Mouse (Mus musculus) hindbrain, postnatal 0 days (tissue): ENCODE results near the gene Sorbs1. TPM values are rescaled to one million over a fixed set of nuclear protein-coding genes. Genes with fewer than 3 reads are reported as not detected.
A peak's percentile ranks its signal among the peaks of the same experiment; 100 is the strongest.

Source experiments
- ATAC-seq: fragments of 200-750 bp; cut with Nextera tagmentation; 2 replicates; pipeline ENCODE4 v1.8.0; 2017; ENCODE audit warnings: mild to moderate bottlenecking, moderate TSS enrichment, moderate library complexity
- DNase-seq: peaks from one replicate; pipeline ENCODE4 v3.0.0-alpha.2; 2015; ENCODE audit warnings: low spot score
- H3K27ac ChIP-seq: fragments of 300-500 bp; sonication (generic); 2 replicates; pipeline ENCODE4 v1.5.1; 2014; ENCODE audit warnings: mild to moderate bottlenecking
- H3K27me3 ChIP-seq: fragments of 300-500 bp; sonication (generic); 2 replicates; pipeline ENCODE4 v1.6.1; 2014; ENCODE audit warnings: low read length, mixed read lengths; ENCODE audit not compliant: insufficient read depth
- H3K36me3 ChIP-seq: fragments of 300-500 bp; sonication (generic); 2 replicates; pipeline ENCODE4 v1.6.1; 2014; ENCODE audit warnings: low read length, mixed read lengths; ENCODE audit not compliant: insufficient read depth
- H3K4me1 ChIP-seq: fragments of 300-500 bp; sonication (generic); 2 replicates; pipeline ENCODE4 v1.6.1; 2014; ENCODE audit warnings: antibody characterized with exemption, low read length, mixed read lengths; ENCODE audit not compliant: insufficient read depth
- H3K4me2 ChIP-seq: fragments of 300-500 bp; sonication (generic); 2 replicates; pipeline ENCODE4 v1.6.1; 2014; ENCODE audit warnings: low read depth, mild to moderate bottlenecking, low read length, moderate library complexity, mixed read lengths
- H3K4me3 ChIP-seq: fragments of 300-500 bp; sonication (generic); 2 replicates; pipeline ENCODE4 v1.5.1; 2014; ENCODE audit warnings: low read length
- H3K9ac ChIP-seq: fragments of 300-500 bp; sonication (generic); replicated peaks from 2 replicates; pipeline ENCODE4 v1.6.1; 2014; ENCODE audit warnings: mild to moderate bottlenecking, low read length, moderate library complexity, mixed read lengths
- H3K9me3 ChIP-seq: fragments of 300-500 bp; sonication (generic); 2 replicates; pipeline ENCODE4 v1.6.1; 2016; ENCODE audit warnings: low read length, mixed read lengths
- CTCF ChIP-seq: IDR thresholded peaks from 2 replicates; pipeline ENCODE4 v1.5.1; 2016; ENCODE audit warnings: antibody characterized with exemption, control low read depth, low read depth
- WGBS: fragments of 180-500 bp; shearing (Covaris S2); extraction: QIAGEN DNeasy Blood & Tissue Kit; methylation state at CpG from one replicate; pipeline ENCODE4 v1.1.7; 2014; 5-methylcytosine and 5-hydroxymethylcytosine counted together
- polyA plus RNA-seq: library from polyadenylated mRNA; unstranded; fragments of >200 nt; fragmentation: Nextera tagmentation; extraction: Ambion mirVana; gene quantifications from 2 replicates; pipeline ENCODE4 v1.2.1, GENCODE M21; 2015
- total RNA-seq: library from RNA; depleted of rRNA; stranded (reverse); fragments of >200 nt; gene quantifications from 2 replicates; pipeline ENCODE4 v1.2.3, GENCODE M21; 2014

Sorbs1 gene
- total and polyA plus RNA-seq, 2 experiments from 2014 or later = 52.4 to 70.4 TPM

- H3K27ac ChIP-seq = peak overlapping the region; percentile 63; the same call in 1 of the 2 replicates
Observed at GRCm38 (mm10) chr19:40426103-40426960, 87.2 kb downstream of the Sorbs1 start.

GRCm38 (mm10) chr19:40425326-40425725 lies 88.3 kb downstream of the Sorbs1 start:
- TF ChIP-seq CTCF = no peak
- Histone ChIP-seq H3K4me3 (no peak overlapping the region), H3K4me1 (0 out of 2 replicates have a peak, but pooled peaks cover 9% of the 10 kb centered on the region), H3K27ac (peak overlapping the region; percentile 63; the same call in 1 of the 2 replicates), H3K9ac (no peak overlapping the region), H3K36me3 (no peaks in the 10 kb centered on the region), H3K9me3 (no peaks in the 10 kb centered on the region), H3K27me3 (no peaks in the 10 kb centered on the region), H3K4me2 (no peak overlapping the region)
- ATAC-seq = no peak
- WGBS = 36% methylated on average over 5 of the region's 5 CpGs
- DNase-seq = no peak

More at GRCm38 (mm10) chr19:40426103-40426960, 87.2 kb downstream of the Sorbs1 start:
- TF ChIP-seq CTCF = no peak
- no peak overlapping the region for H3K4me3 ChIP-seq
- no peak overlapping the region for H3K9ac ChIP-seq
- no peak overlapping the region for H3K4me2 ChIP-seq
- peak; percentile 66 for DNase-seq
- no peaks in the 10 kb centered on the region for H3K36me3 ChIP-seq
- H3K9me3 ChIP-seq = no peaks in the 10 kb centered on the region
- 0 out of 2 replicates have a peak, but pooled peaks cover 9% of the 10 kb centered on the region for H3K4me1 ChIP-seq
- WGBS = 73% methylated on average over 16 of the region's 16 CpGs
- H3K27me3 ChIP-seq = no peaks in the 10 kb centered on the region
- peak; percentile 79; the same call in 1 of the 2 replicates for ATAC-seq

- no peak overlapping the region for H3K9ac ChIP-seq
- H3K27ac ChIP-seq = peak overlapping the region; percentile 20; the same call in 1 of the 2 replicates
- no peaks in the 10 kb centered on the region for H3K9me3 ChIP-seq
- no peak for TF ChIP-seq CTCF
- H3K36me3 ChIP-seq = no peaks in the 10 kb centered on the region
- H3K4me1 ChIP-seq = 0 out of 2 replicates have a peak, but pooled peaks cover 4% of the 10 kb centered on the region
- 31% methylated on average over 7 of the region's 7 CpGs for WGBS
- no peak overlapping the region for H3K4me2 ChIP-seq
- DNase-seq (no peak), ATAC-seq (0 out of 2 replicates have a peak, but pooled peaks have one; percentile 55)
- H3K27me3 ChIP-seq = no peaks in the 10 kb centered on the region
- no peak overlapping the region for H3K4me3 ChIP-seq
Observed at GRCm38 (mm10) chr19:40421037-40421436, 92.5 kb downstream of the Sorbs1 start.

GRCm38 (mm10) chr19:40419315-40419714 lies 94.3 kb downstream of the Sorbs1 start:
- ATAC-seq = no peak
- WGBS = 76% methylated on average over 7 of the region's 7 CpGs
- Histone ChIP-seq H3K27ac (no peak overlapping the region), H3K4me1 (no peaks in the 10 kb centered on the region; the same call in 1 of the 2 replicates), H3K27me3 (no peaks in the 10 kb centered on the region), H3K9ac (no peak overlapping the region), H3K36me3 (no peaks in the 10 kb centered on the region), H3K4me2 (no peak overlapping the region), H3K4me3 (no peak overlapping the region), H3K9me3 (no peaks in the 10 kb centered on the region)
- no peak for DNase-seq
- no peak for TF ChIP-seq CTCF

- no peak for TF ChIP-seq CTCF
- Histone ChIP-seq H3K9me3 (no peaks in the 10 kb centered on the region), H3K36me3 (no peaks in the 10 kb centered on the region), H3K4me3 (no peak overlapping the region), H3K27me3 (no peaks in the 10 kb centered on the region), H3K4me1 (no peaks in the 10 kb centered on the region; the same call in 1 of the 2 replicates), H3K4me2 (no peak overlapping the region), H3K27ac (no peak overlapping the region; the same call in 1 of the 2 replicates), H3K9ac (no peak overlapping the region)
- DNase-seq (no peak), ATAC-seq (no peak)
- WGBS = 67% methylated on average over 8 of the region's 8 CpGs
Observed at GRCm38 (mm10) chr19:40417155-40417821, 96.3 kb downstream of the Sorbs1 start.

GRCm38 (mm10) chr19:40415725-40416124 lies 97.9 kb downstream of the Sorbs1 start:
- DNase-seq (no peak), ATAC-seq (no peak)
- no peak overlapping the region for H3K4me2 ChIP-seq
- no peaks in the 10 kb centered on the region for H3K27me3 ChIP-seq
- H3K4me1 ChIP-seq = peaks cover 7% of the 10 kb centered on the region
- no peaks in the 10 kb centered on the region for H3K9me3 ChIP-seq
- H3K4me3 ChIP-seq = no peak overlapping the region
- TF ChIP-seq CTCF = no peak
- H3K9ac ChIP-seq = no peak overlapping the region
- H3K36me3 ChIP-seq = no peaks in the 10 kb centered on the region
- WGBS = 95% methylated on average over 1 of the region's 1 CpGs
- no peak overlapping the region for H3K27ac ChIP-seq
